Mouse (Mus musculus) CH12.LX (cell line): ENCODE data around the gene Ncln. TPM values are rescaled to one million over a fixed set of nuclear protein-coding genes. Genes with fewer than 3 reads are reported as not detected.

Experiments
- DNase-seq: peaks from one replicate; pipeline ENCODE4 v3.0.0-alpha.2; 2013; ENCODE audit errors: extremely low read depth
- H3K27ac ChIP-seq: 2 replicates; pipeline ENCODE4 v1.5.1; 2012; ENCODE audit warnings: low read depth, mild to moderate bottlenecking, control low read depth, moderate library complexity; ENCODE audit not compliant: insufficient read depth
- H3K27me3 ChIP-seq: replicated peaks from 2 replicates; pipeline ENCODE3; 2012; ENCODE audit warnings: inconsistent platforms
- H3K36me3 ChIP-seq, 2 experiments: replicated peaks in 1 of 2; 2 replicates each; pipeline versions ENCODE3 to v1.6.1; 2012; ENCODE audit warnings: inconsistent platforms in 1 of 2, low read length in 1 of 2, mild to moderate bottlenecking in 1 of 2, mixed read lengths in 1 of 2, moderate library complexity in 1 of 2; ENCODE audit not compliant: control insufficient read depth in 1 of 2, insufficient read depth in 1 of 2
- H3K4me1 ChIP-seq, 2 experiments: 2 replicates each; pipeline ENCODE4 v1.6.1; 2012; ENCODE audit warnings: inconsistent platforms in 1 of 2, moderate library complexity in 1 of 2; ENCODE audit not compliant: insufficient read depth in 2 of 2, control insufficient read depth in 1 of 2
- H3K4me2 ChIP-seq: 2 replicates; pipeline ENCODE4 v1.6.1; 2012; ENCODE audit warnings: low read depth, mild to moderate bottlenecking, control low read depth; ENCODE audit not compliant: poor library complexity, insufficient read depth, severe bottlenecking
- H3K4me3 ChIP-seq, 3 experiments: fragments of 150-350 bp in 1 of 3; sonication (generic) in 1 of 3; replicated peaks in 1 of 3; 2 replicates each; pipeline versions ENCODE3 to v1.5.1; 2011 to 2012; ENCODE audit warnings: low read depth in 2 of 3, low read length in 2 of 3, mild to moderate bottlenecking in 2 of 3, moderate library complexity in 2 of 3, control low read depth in 1 of 3, improper control_type of control experiment in 1 of 3, inconsistent platforms in 1 of 3, mixed read lengths in 1 of 3; ENCODE audit not compliant: poor library complexity in 1 of 3
- H3K79me2 ChIP-seq: replicated peaks from 2 replicates; pipeline ENCODE4 v1.6.1; 2012; ENCODE audit warnings: mild to moderate bottlenecking, moderate library complexity; ENCODE audit not compliant: control insufficient read depth, poor library complexity, insufficient read depth, severe bottlenecking; ENCODE audit errors: extremely low read depth
- H3K9ac ChIP-seq: 2 replicates; pipeline ENCODE4 v1.6.1; 2012; ENCODE audit warnings: low read depth, mild to moderate bottlenecking, control low read depth, moderate library complexity; ENCODE audit not compliant: insufficient read depth
- H3K9me3 ChIP-seq: replicated peaks from 2 replicates; pipeline ENCODE3; 2012; ENCODE audit warnings: low read length, inconsistent platforms, mixed read lengths
- CHD2 ChIP-seq: IDR thresholded peaks from 2 replicates; pipeline ENCODE4 v1.6.1; 2011; ENCODE audit warnings: low read length, improper control_type of control experiment
- CTCF ChIP-seq, 2 experiments: IDR thresholded peaks in 1 of 2; conservative IDR thresholded peaks in 1 of 2; 2 replicates each; pipeline ENCODE4 v1.5.1; 2011 to 2012; ENCODE audit warnings: low read depth in 2 of 2, low read length in 2 of 2, improper control_type of control experiment in 1 of 2, inconsistent platforms in 1 of 2, mild to moderate bottlenecking in 1 of 2, moderate library complexity in 1 of 2
- ELF1 ChIP-seq: IDR thresholded peaks from 2 replicates; pipeline ENCODE4 v1.6.1; 2014; ENCODE audit warnings: low read depth, mild to moderate bottlenecking, inconsistent platforms, low read length, improper control_type of control experiment
- GABPA ChIP-seq: IDR thresholded peaks from 2 replicates; pipeline ENCODE4 v1.6.1; 2012; ENCODE audit warnings: low read depth, low read length, improper control_type of control experiment, inconsistent platforms; ENCODE audit not compliant: insufficient replicate concordance
- IRF4 ChIP-seq: IDR thresholded peaks from 2 replicates; pipeline ENCODE4 v1.6.1; 2014; ENCODE audit warnings: low read depth, mild to moderate bottlenecking, inconsistent platforms, low read length, improper control_type of control experiment
- JUN ChIP-seq: IDR thresholded peaks from 2 replicates; pipeline ENCODE4 v1.6.1; 2011; ENCODE audit warnings: low read depth, mild to moderate bottlenecking, low read length, improper control_type of control experiment, moderate library complexity; ENCODE audit not compliant: insufficient read depth
- MAX ChIP-seq: IDR thresholded peaks from 2 replicates; pipeline ENCODE4 v1.6.1; 2011; ENCODE audit warnings: low read length, improper control_type of control experiment
- MYC ChIP-seq: IDR thresholded peaks from 2 replicates; pipeline ENCODE4 v1.6.1; 2011; ENCODE audit warnings: low read depth, mild to moderate bottlenecking, improper control_type of control experiment, low read length
- NELFE ChIP-seq: IDR thresholded peaks from 2 replicates; pipeline ENCODE4 v1.6.1; 2011; ENCODE audit warnings: low read depth, low read length, improper control_type of control experiment
- NRF1 ChIP-seq: IDR thresholded peaks from 2 replicates; pipeline ENCODE4 v1.6.1; 2014; ENCODE audit warnings: low read depth, mild to moderate bottlenecking, inconsistent platforms, low read length, improper control_type of control experiment, moderate library complexity
- POLR2A ChIP-seq: IDR thresholded peaks from 2 replicates; pipeline ENCODE4 v1.6.1; 2011; ENCODE audit warnings: low read depth, mild to moderate bottlenecking, improper control_type of control experiment, low read length
- RAD21 ChIP-seq: IDR thresholded peaks from 2 replicates; pipeline ENCODE4 v1.6.1; 2011; ENCODE audit warnings: low read depth, mild to moderate bottlenecking, low read length, improper control_type of control experiment, moderate library complexity
- SIN3A ChIP-seq: IDR thresholded peaks from 2 replicates; pipeline ENCODE4 v1.6.1; 2012; ENCODE audit warnings: low read length, improper control_type of control experiment, inconsistent platforms
- SMC3 ChIP-seq: IDR thresholded peaks from 2 replicates; pipeline ENCODE4 v1.6.1; 2011; ENCODE audit warnings: low read depth, low read length, improper control_type of control experiment
- TBP ChIP-seq: conservative IDR thresholded peaks from 2 replicates; pipeline ENCODE4 v1.6.1; 2011; ENCODE audit warnings: low read depth, low read length, improper control_type of control experiment
- TCF12 ChIP-seq: IDR thresholded peaks from 2 replicates; pipeline ENCODE4 v1.6.1; 2014; ENCODE audit warnings: low read depth, mild to moderate bottlenecking, inconsistent platforms, low read length, improper control_type of control experiment
- ZKSCAN1 ChIP-seq: IDR thresholded peaks from 2 replicates; pipeline ENCODE4 v1.6.1; 2012; ENCODE audit warnings: low read depth, inconsistent platforms, low read length, improper control_type of control experiment, borderline replicate concordance
- ZNF384 ChIP-seq: IDR thresholded peaks from 2 replicates; pipeline ENCODE4 v1.6.1; 2012; ENCODE audit warnings: low read depth, low read length, improper control_type of control experiment, inconsistent platforms
- dilution Hi-C: fragments of 300-500 bp; cut with MboI; formaldehyde crosslinking; loops from 2 replicates; pipeline ENCODE4 v1.14.3; 2020; ENCODE audit warnings: low sequenced_read_pairs; ENCODE audit not compliant: extremely low pct_unique_long_range_greater_than_20kb, extremely low pct_ligation_motif_present
- in situ Hi-C: fragments of 300-500 bp; cut with MboI; formaldehyde crosslinking; loops from 3 replicates; pipeline ENCODE4 v1.14.3; 2019; ENCODE audit warnings: low sequenced_read_pairs, low pct_ligation_motif_present, low pct_unique_long_range_greater_than_20kb, mixed read lengths
- polyA plus RNA-seq: library from polyadenylated mRNA; unstranded; fragments of >175 nt; gene quantifications from 2 replicates; pipeline ENCODE4 v1.2.1, GENCODE M21; 2012; ENCODE audit warnings: low read depth; ENCODE audit not compliant: insufficient read length
- total RNA-seq, 2 experiments: library from RNA; depleted of rRNA; stranded (reverse); fragments of 300-350 nt in 1 of 2; fragments of >200 nt in 1 of 2; gene quantifications; 2 replicates each; pipeline ENCODE4 v1.2.3; 2012 to 2014

Gene Ncln
- total and polyA plus RNA-seq, 3 experiments: 41.5 to 99.5 (median 89.5) TPM

- TF ChIP-seq JUN: no peak
- TF ChIP-seq SIN3A: 0 out of 2 replicates have a peak, but pooled peaks have one; percentile 32
- TF ChIP-seq POLR2A: no peak
- TF ChIP-seq MYC: no peak
- no peak for TF ChIP-seq ZNF384
- TF ChIP-seq NELFE: no peak
- no peak; the same call in 1 of the 2 replicates for TF ChIP-seq CHD2
- peak; percentile 16; the same call in 1 of the 2 replicates for TF ChIP-seq IRF4
- TF ChIP-seq TBP: no peak
- TF ChIP-seq ZKSCAN1: no peak
- TF ChIP-seq ELF1: no peak
These were observed 42.3 kb upstream of the Ncln start (continued) for GRCm38 (mm10) chr10:81538321-81539048.

GRCm38 (mm10) chr10:81537429-81537828, 41.2 kb upstream of the Ncln start:
- Histone ChIP-seq H3K4me1 (peaks cover 9 to 61% of the 10 kb centered on the region in 2 experiments), H3K4me3 (no peak overlapping the region), H3K27me3 (no peaks in the 10 kb centered on the region), H3K27ac (no peak overlapping the region), H3K9ac (no peak overlapping the region), H3K79me2 (no peaks in the 10 kb centered on the region), H3K4me2 (no peak overlapping the region), H3K36me3 (peaks cover 19 to 90% of the 10 kb centered on the region in 2 experiments), H3K9me3 (no peaks in the 10 kb centered on the region)
- DNase-seq: no peak
- dilution Hi-C loops: no loop called here
- in situ Hi-C loops: no loop called here
- TF ChIP-seq GABPA (no peak), ZNF384 (no peak), CHD2 (no peak), ELF1 (no peak), TCF12 (no peak)

GRCm38 (mm10) chr10:81536734-81537133, 40.5 kb upstream of the Ncln start:
- in situ Hi-C loops (no loop called here), dilution Hi-C loops (no loop called here)
- DNase-seq: no peak

More at GRCm38 (mm10) chr10:81536734-81537133, 40.5 kb upstream of the Ncln start:
- H3K9ac ChIP-seq: no peak overlapping the region
- H3K9me3 ChIP-seq: no peaks in the 10 kb centered on the region
- H3K4me2 ChIP-seq: no peak overlapping the region
- no peak overlapping the region for H3K27ac ChIP-seq
- no peak overlapping the region for H3K4me3 ChIP-seq
- H3K36me3 ChIP-seq: peaks cover 23 to 90% of the 10 kb centered on the region in 2 experiments
- H3K27me3 ChIP-seq: no peaks in the 10 kb centered on the region
- TF ChIP-seq MAX (no peak), RAD21 (peak; percentile 14), SMC3 (peak; percentile 10; the same call in 1 of the 2 replicates), CTCF (conservative IDR thresholded peaks at IDR 0.05 in 1 of 2, IDR thresholded peaks at IDR 0.05 in 1 of 2; ENCODE audit: low read depth in 2 of 2, low read length in 2 of 2) (peak; percentile 54 to 76), NRF1 (no peak), JUN (no peak), ELF1 (no peak)
- peaks cover 9 to 56% of the 10 kb centered on the region in 2 experiments for H3K4me1 ChIP-seq
- no peaks in the 10 kb centered on the region for H3K79me2 ChIP-seq
